Mouse (Mus musculus) neural tube, embryonic 11.5 days (tissue): ENCODE measurements around the gene Hacd4. TPM values are rescaled to one million over a fixed set of nuclear protein-coding genes. Genes with fewer than 3 reads are reported as not detected.

Experiments used
- polyA plus RNA-seq: library from polyadenylated mRNA; unstranded; fragments of >200 nt; fragmentation: Nextera tagmentation; extraction: Ambion mirVana; gene quantifications from 2 replicates; pipeline ENCODE4 v1.2.1, GENCODE M21; 2014

Hacd4 gene
- polyA plus RNA-seq, 1 experiment from 2014 or later, result 3.2 TPM

Other genes with a start within 250 kb of the Hacd4 start
- gene Ifnb1, start 83.8 kb upstream of the Hacd4 start, polyA plus RNA-seq, result not detected in 2 replicates
- not detected in 2 replicates for gene Ifna15, start 119.3 kb upstream of the Hacd4 start, polyA plus RNA-seq
- gene Ifna14, start 132.9 kb upstream of the Hacd4 start, polyA plus RNA-seq, result not detected in 2 replicates
- not detected in 2 replicates for gene Ifna9, start 153.5 kb upstream of the Hacd4 start, polyA plus RNA-seq
- gene Ifna12, start 164.4 kb upstream of the Hacd4 start, polyA plus RNA-seq, result not detected in 2 replicates
- not detected in 2 replicates for gene C87499, start 195.5 kb upstream of the Hacd4 start, polyA plus RNA-seq
- not detected in 2 replicates for gene Ifna13, start 205.5 kb upstream of the Hacd4 start, polyA plus RNA-seq
- not detected in 2 replicates for gene Ifna16, start 238.0 kb upstream of the Hacd4 start, polyA plus RNA-seq
- not detected in 2 replicates for gene Ifna2, start 245.0 kb upstream of the Hacd4 start, polyA plus RNA-seq